ENCODE assay signal across 14 mouse cellular contexts in the genomic region with DNA sequence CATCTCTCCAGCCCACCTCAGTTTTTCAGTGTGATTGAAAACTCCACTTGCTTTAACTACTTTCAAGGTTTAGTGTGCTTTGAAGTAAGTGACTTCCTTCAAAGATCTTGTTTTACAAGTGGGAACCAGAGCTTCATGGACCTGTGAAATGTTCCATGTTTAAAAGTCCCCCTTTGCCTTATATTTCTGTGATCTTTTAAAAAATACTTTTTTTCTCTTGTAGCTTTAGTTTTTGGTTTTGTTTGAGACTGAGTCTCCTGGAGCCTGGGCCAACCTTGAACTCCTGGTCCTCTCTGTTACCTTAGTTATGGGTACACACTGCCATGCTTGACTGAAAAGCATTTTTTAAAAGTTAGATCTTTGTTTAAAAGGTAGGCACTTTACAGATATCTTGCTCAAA. TPM values are rescaled to one million over a fixed set of nuclear protein-coding genes. Genes with fewer than 3 reads are reported as not detected.
A peak's percentile ranks its signal among the peaks of the same experiment; 100 is the strongest.
DNase-seq lines count a peak whose midpoint lies in the region; ATAC-seq and TF ChIP-seq lines count a peak whose summit lies in the region.
"Had no signal": no experiment of that assay in that cellular context is flagged by ENCODE, and none has a peak within 500 bp of the region (broad histone marks: within the 10 kb centered on the region; RNA-seq: fewer than 3 reads in every experiment).

No protein-coding gene starts in this region.

- no peak for TF ChIP-seq POLR2A in myocyte (IDR thresholded peaks at IDR 0.05; ENCODE audit: insufficient read length, low read depth)

- H3K27ac ChIP-seq in hindbrain, postnatal 0 days: no peak overlapping the region
- no peak overlapping the region for H3K27ac ChIP-seq in hindbrain, embryonic 12.5 days
- no peak overlapping the region; the same call in 1 of the 2 replicates for H3K27ac ChIP-seq in limb, embryonic 13.5 days
- H3K27ac ChIP-seq: midbrain, embryonic 10.5 days had no signal

- no peak for TF ChIP-seq CTCF in hindbrain, postnatal 0 days (IDR thresholded peaks at IDR 0.05; ENCODE audit: low read depth)

- no peak overlapping the region for H3K4me3 ChIP-seq in hindbrain, postnatal 0 days (ENCODE audit: low read length)
- H3K4me3 ChIP-seq in hindbrain, embryonic 12.5 days: no peak overlapping the region
- H3K4me3 ChIP-seq in megakaryocyte, embryonic 14.5 days (replicated peaks): peak overlapping the region; percentile 89
- 0 out of 2 replicates have a peak overlapping the region, but pooled peaks have one; percentile 74 for H3K4me3 ChIP-seq in limb, embryonic 13.5 days
- H3K4me3 ChIP-seq in myocyte: peak overlapping the region; percentile 92
- H3K4me3 ChIP-seq: midbrain, embryonic 10.5 days had no signal

- H3K36me3 ChIP-seq in hindbrain, postnatal 0 days (ENCODE audit: insufficient read depth, low read length): no peaks in the 10 kb centered on the region
- 0 out of 2 replicates have a peak, but pooled peaks cover 2% of the 10 kb centered on the region for H3K36me3 ChIP-seq in hindbrain, embryonic 12.5 days
- peaks cover 58% of the 10 kb centered on the region for H3K36me3 ChIP-seq in megakaryocyte, embryonic 14.5 days (replicated peaks; ENCODE audit: low read length)
- peaks cover 38% of the 10 kb centered on the region for H3K36me3 ChIP-seq in limb, embryonic 13.5 days
- peaks cover 17% of the 10 kb centered on the region for H3K36me3 ChIP-seq in myocyte (ENCODE audit: control insufficient read depth, insufficient read depth)

- no peak for ATAC-seq in hindbrain, postnatal 0 days
- no peak for ATAC-seq in hindbrain, embryonic 12.5 days (ENCODE audit: low FRiP score)
- no peak for ATAC-seq in megakaryocyte, adult 5-6 weeks (ENCODE audit: poor library complexity, severe bottlenecking)
- ATAC-seq in limb, embryonic 13.5 days (ENCODE audit: low FRiP score, low read depth): no peak

- H3K9me3 ChIP-seq in hindbrain, postnatal 0 days (ENCODE audit: low read length): no peaks in the 10 kb centered on the region
- H3K9me3 ChIP-seq in hindbrain, embryonic 12.5 days (replicated peaks): no peaks in the 10 kb centered on the region
- H3K9me3 ChIP-seq in megakaryocyte, embryonic 14.5 days: no peaks in the 10 kb centered on the region
- no peaks in the 10 kb centered on the region for H3K9me3 ChIP-seq in limb, embryonic 13.5 days
- H3K9me3 ChIP-seq: G1E; midbrain, embryonic 10.5 days had no signal

- no peaks in the 10 kb centered on the region for H3K4me1 ChIP-seq in hindbrain, postnatal 0 days (ENCODE audit: insufficient read depth, low read length)
- H3K4me1 ChIP-seq in hindbrain, embryonic 12.5 days: 0 out of 2 replicates have a peak, but pooled peaks cover 2% of the 10 kb centered on the region
- peaks cover 53% of the 10 kb centered on the region for H3K4me1 ChIP-seq in megakaryocyte, embryonic 14.5 days
- H3K4me1 ChIP-seq in limb, embryonic 13.5 days: peaks cover 31% of the 10 kb centered on the region

- peaks cover 56% of the 10 kb centered on the region for H3K79me2 ChIP-seq in myocyte (ENCODE audit: control insufficient read depth, insufficient read depth)

- H3K27me3 ChIP-seq in hindbrain, postnatal 0 days (ENCODE audit: insufficient read depth, low read length): no peaks in the 10 kb centered on the region
- H3K27me3 ChIP-seq in hindbrain, embryonic 12.5 days: no peaks in the 10 kb centered on the region
- H3K27me3 ChIP-seq in megakaryocyte, embryonic 14.5 days (replicated peaks): no peaks in the 10 kb centered on the region
- no peaks in the 10 kb centered on the region for H3K27me3 ChIP-seq in limb, embryonic 13.5 days
- no peaks in the 10 kb centered on the region for H3K27me3 ChIP-seq in myocyte (ENCODE audit: control insufficient read depth, insufficient read depth, insufficient read length)

- no peak for DNase-seq in hindbrain, postnatal 0 days (ENCODE audit: low spot score)
- no peak for DNase-seq in adrenal gland, postnatal 14 days
- DNase-seq: heart, adult 18-20 months; kidney, postnatal 14 days had no signal

- H3ac ChIP-seq in myocyte (ENCODE audit: control insufficient read depth, insufficient read length): no peak overlapping the region

- peak overlapping the region; percentile 21; the same call in 1 of the 2 replicates for H3K4me2 ChIP-seq in hindbrain, postnatal 0 days (ENCODE audit: low read depth, low read length)
- no peak overlapping the region for H3K4me2 ChIP-seq in hindbrain, embryonic 12.5 days (replicated peaks)
- peak overlapping the region; percentile 75 for H3K4me2 ChIP-seq in limb, embryonic 13.5 days (replicated peaks)
- H3K4me2 ChIP-seq in myocyte (ENCODE audit: low read depth): peak overlapping the region; percentile 83

- H3K9ac ChIP-seq in hindbrain, postnatal 0 days (replicated peaks; ENCODE audit: low read length): no peak overlapping the region
- H3K9ac ChIP-seq in hindbrain, embryonic 12.5 days: no peak overlapping the region
- no peak overlapping the region for H3K9ac ChIP-seq in limb, embryonic 13.5 days

TF ChIP-seq in myocyte, 11 proteins besides CTCF, POLR2A, EP300 and RAD21:
- TF ChIP-seq USF1 (IDR thresholded peaks at IDR 0.05; ENCODE audit: low read depth) (no peak), MYOD1 (IDR thresholded peaks at IDR 0.05; ENCODE audit: control insufficient read depth in 1 of 3, insufficient read length in 2 of 3, low read depth in 2 of 3) (no peak), SRF (IDR thresholded peaks at IDR 0.05; ENCODE audit: control insufficient read depth, insufficient read length, low read depth) (no peak), MYOG (IDR thresholded peaks at IDR 0.05; ENCODE audit: control insufficient read depth in 1 of 3, insufficient read depth in 1 of 3, insufficient read length in 2 of 3, low read depth in 2 of 3) (no peak), CEBPB (IDR thresholded peaks at IDR 0.05; ENCODE audit: insufficient read depth, poor library complexity, severe bottlenecking) (no peak), TCF12 (IDR thresholded peaks at IDR 0.05; ENCODE audit: insufficient read depth, poor library complexity, severe bottlenecking) (no peak), REST (IDR thresholded peaks at IDR 0.05; ENCODE audit: insufficient read depth, insufficient read length) (no peak), TCF3 (IDR thresholded peaks at IDR 0.05; ENCODE audit: insufficient read length, low read depth) (no peak), POLR2AphosphoS2 (IDR thresholded peaks at IDR 0.05; ENCODE audit: insufficient read length, low read depth) (no peak), E2F4 (IDR thresholded peaks at IDR 0.05; ENCODE audit: insufficient read depth) (no peak), MAX (IDR thresholded peaks at IDR 0.05; ENCODE audit: low read depth) (no peak)

RNA-seq across cellular contexts. Expression of gene Cflar, which starts 4.2 kb away (rescaled TPM):
- total RNA-seq in hindbrain, postnatal 0 days (2014; rRNA removed): 17.6 and 24.4 TPM in 2 replicates
- 22.4 and 22.5 TPM in 2 replicates for polyA plus RNA-seq in hindbrain, postnatal 0 days (2015; fragmentation: Nextera tagmentation; extraction: Ambion mirVana)
- polyA plus RNA-seq in hindbrain, embryonic 12.5 days (2016; fragmentation: Nextera tagmentation; extraction: Ambion mirVana): 22.6 and 23.5 TPM in 2 replicates
- 3.4 and 5.3 TPM in 2 replicates for polyA plus RNA-seq in megakaryocyte, embryonic 14.5 days (2012; ENCODE audit: insufficient read depth, low replicate concordance)
- total RNA-seq in megakaryocyte, adult 5-6 weeks (2015): 68.7 and 72.3 TPM in 2 replicates
- total RNA-seq in megakaryocyte, adult 5-6 weeks (2017): 117 and 130 TPM in 2 replicates
- polyA plus RNA-seq in limb, embryonic 13.5 days (2015; fragmentation: Nextera tagmentation; extraction: Ambion mirVana): 35.3 and 35.6 TPM in 2 replicates
- 19.7 TPM for polyA plus RNA-seq in myocyte (2012; fragmentation: generic; extraction: Trizol)
- 110 and 121 TPM in 2 replicates for total RNA-seq in adrenal gland, postnatal 14 days (2021)

RNA-seq across cellular contexts. Expression of gene Als2cr12, which starts 19.7 kb away (rescaled TPM):
- total RNA-seq in hindbrain, postnatal 0 days (2014; rRNA removed): not detected in 2 replicates
- polyA plus RNA-seq in hindbrain, postnatal 0 days (2015; fragmentation: Nextera tagmentation; extraction: Ambion mirVana): 0.08 TPM in 1 of 2 replicates, not detected in the other
- 0.13 TPM in 1 of 2 replicates, not detected in the other for polyA plus RNA-seq in hindbrain, embryonic 12.5 days (2016; fragmentation: Nextera tagmentation; extraction: Ambion mirVana)
- polyA plus RNA-seq in megakaryocyte, embryonic 14.5 days (2012; ENCODE audit: insufficient read depth, low replicate concordance): not detected in 2 replicates
- 0.14 TPM in 1 of 2 replicates, not detected in the other for total RNA-seq in megakaryocyte, adult 5-6 weeks (2015)
- total RNA-seq in megakaryocyte, adult 5-6 weeks (2017): not detected in 2 replicates
- polyA plus RNA-seq in limb, embryonic 13.5 days (2015; fragmentation: Nextera tagmentation; extraction: Ambion mirVana): not detected in 2 replicates
- polyA plus RNA-seq in myocyte (2012; fragmentation: generic; extraction: Trizol): 0.07 TPM
- total RNA-seq in adrenal gland, postnatal 14 days (2021): 7.9 and 9.4 TPM in 2 replicates
- total RNA-seq: heart, adult 18-20 months; left cerebral cortex, adult 8-10 months had no signal
- polyA plus RNA-seq: cortical plate, adult 2 months; forebrain, embryonic 11.5 days; G1E; midbrain, embryonic 10.5 days had no signal

Comparison
In these comparisons a context has a peak if more than half of its experiments do, and no peak if none do; other contexts are left out.
1. H3K4me3 ChIP-seq: peak in megakaryocyte, embryonic 14.5 days (single experiment), limb, embryonic 13.5 days (single experiment) and myocyte (single experiment); none in hindbrain, postnatal 0 days (single experiment) and hindbrain, embryonic 12.5 days (single experiment).